Mouse (Mus musculus) thymus, postnatal 36 days (tissue): Measurements from ENCODE around the gene Snupn.

Source experiments
- DNase-seq, 2 experiments: peaks; one replicate each; pipeline ENCODE4 v3.0.0; 2022; ENCODE audit warnings: mixed read lengths in 2 of 2

Snupn gene

DNA sequence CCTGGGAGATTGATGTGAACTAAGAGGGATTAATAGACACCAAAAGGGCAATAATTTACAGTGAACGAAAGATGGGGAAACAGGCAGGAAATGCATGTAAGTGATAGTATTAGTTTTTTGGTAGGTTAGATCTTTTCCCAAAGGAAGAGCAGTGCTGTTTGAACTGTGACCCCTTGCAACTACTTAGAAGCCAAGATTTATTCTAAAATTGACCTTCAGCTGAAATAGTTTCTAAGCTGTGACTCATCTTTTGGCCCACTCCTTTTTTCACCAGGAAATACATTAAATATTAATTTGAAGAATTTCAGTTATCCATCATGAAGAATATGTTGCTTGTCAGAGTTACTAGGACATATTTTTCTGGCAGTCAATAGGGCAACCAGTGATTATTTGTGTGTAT is 63.1 kb downstream of the Snupn start:
- DNase-seq: no peak

DNA sequence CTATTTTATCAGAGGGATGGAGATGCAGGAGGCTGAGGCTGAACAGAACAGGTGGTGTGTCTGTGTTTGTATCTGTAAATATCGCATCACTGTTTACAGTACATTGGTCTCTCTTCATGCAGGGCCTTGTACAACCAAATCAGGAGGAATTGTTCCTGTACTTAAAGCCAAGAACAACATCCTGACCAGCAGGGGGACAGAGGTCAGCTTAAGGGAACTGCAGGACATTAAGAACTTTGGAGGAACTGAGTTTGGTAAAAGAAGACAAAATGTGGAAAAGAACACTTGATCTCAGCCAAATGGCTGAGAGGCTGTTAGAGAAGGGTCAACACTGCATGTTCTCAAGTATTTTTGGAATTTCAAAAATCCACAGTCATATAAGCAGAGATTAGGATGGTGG is 64.1 kb downstream of the Snupn start:
- DNase-seq: no peak

DNA sequence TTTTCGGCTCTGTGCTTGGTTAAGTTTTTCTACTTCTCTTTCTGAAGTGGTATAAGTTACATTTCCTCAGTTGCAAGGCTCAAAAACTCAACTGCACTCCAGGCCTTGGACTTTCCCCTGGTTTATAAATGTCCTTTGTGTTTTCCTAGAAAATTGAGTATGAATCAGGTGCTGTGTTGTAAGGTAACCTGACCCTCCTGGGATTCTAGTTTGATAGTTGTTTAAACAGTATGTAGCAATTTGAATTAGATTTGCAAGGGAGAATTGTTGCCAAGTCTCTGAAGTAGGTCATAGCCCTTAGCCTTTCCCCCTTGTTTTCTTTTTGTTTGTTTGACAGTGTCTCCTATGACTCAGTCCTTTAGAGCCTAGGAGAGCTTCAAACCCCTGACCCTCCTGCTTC is 67.0 kb downstream of the Snupn start:
- DNase-seq: no peak

DNA sequence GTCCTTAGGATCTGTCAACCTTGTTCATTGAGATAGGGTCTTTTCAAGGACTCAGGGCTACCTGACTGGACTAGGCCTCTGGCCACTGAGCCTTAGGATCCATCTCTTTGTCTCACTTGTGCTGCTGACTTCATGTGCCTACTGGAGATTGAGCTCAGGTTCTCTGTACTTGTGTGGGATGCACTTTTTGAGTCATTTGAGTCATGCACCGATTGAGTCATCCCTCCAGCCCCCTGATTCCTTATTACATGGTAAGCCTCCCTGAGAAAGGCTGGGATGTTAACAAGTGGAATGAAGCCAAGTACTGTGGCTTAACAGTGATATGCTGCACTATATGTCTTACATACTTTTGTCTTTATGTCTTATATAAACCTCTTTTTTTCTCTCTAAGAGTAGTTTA is 81.1 kb downstream of the Snupn start:
- no peak for DNase-seq
